Mouse (Mus musculus) stomach, embryonic 16.5 days (tissue): ENCODE measurements around the gene Hsf4. TPM values are rescaled to one million over a fixed set of nuclear protein-coding genes. Genes with fewer than 3 reads are reported as not detected.
"Not testable (repeated sequence)": the region's sequence is repeated elsewhere in the genome, so short reads cannot be mapped to it uniquely, and the experiment has no call there.

Experiments
- ATAC-seq: fragments of 200-750 bp; cut with Nextera tagmentation; 2 replicates; pipeline ENCODE4 v1.8.0; 2017; ENCODE audit warnings: moderate number of reproducible peaks, moderate TSS enrichment; ENCODE audit not compliant: insufficient read depth, low FRiP score
- H3K27ac ChIP-seq: fragments of 300-500 bp; sonication (generic); 2 replicates; pipeline ENCODE4 v1.5.1; 2014; ENCODE audit warnings: low read length
- H3K27me3 ChIP-seq: fragments of 300-500 bp; sonication (generic); 2 replicates; pipeline ENCODE4 v1.6.1; 2014; ENCODE audit warnings: low read length, control low read depth, mixed read lengths; ENCODE audit not compliant: control insufficient read depth, insufficient read depth
- H3K36me3 ChIP-seq: fragments of 300-500 bp; sonication (generic); 2 replicates; pipeline ENCODE4 v1.6.1; 2014; ENCODE audit warnings: low read length; ENCODE audit not compliant: control insufficient read depth, insufficient read depth
- H3K4me1 ChIP-seq: fragments of 300-500 bp; sonication (generic); 2 replicates; pipeline ENCODE4 v1.6.1; 2014; ENCODE audit warnings: low read length, control low read depth, mixed read lengths; ENCODE audit not compliant: control insufficient read depth, insufficient read depth
- H3K4me2 ChIP-seq: fragments of 300-500 bp; sonication (generic); 2 replicates; pipeline ENCODE4 v1.6.1; 2014; ENCODE audit warnings: low read depth, low read length, mixed read lengths
- H3K4me3 ChIP-seq: fragments of 300-500 bp; sonication (generic); replicated peaks from 2 replicates; pipeline ENCODE4 v1.5.1; 2014; ENCODE audit warnings: mild to moderate bottlenecking, low read length
- H3K9ac ChIP-seq: fragments of 300-500 bp; sonication (generic); 2 replicates; pipeline ENCODE4 v1.6.1; 2014; ENCODE audit warnings: low read length
- H3K9me3 ChIP-seq: fragments of 300-500 bp; sonication (generic); replicated peaks from 2 replicates; pipeline ENCODE4 v1.6.1; 2016; ENCODE audit warnings: low read length, control low read depth; ENCODE audit not compliant: control insufficient read depth
- WGBS: fragments of 180-500 bp; shearing (Covaris S2); extraction: QIAGEN DNeasy Blood & Tissue Kit; methylation state at CpG from one replicate; pipeline ENCODE4 v1.1.7; 2014; 5-methylcytosine and 5-hydroxymethylcytosine counted together
- polyA plus RNA-seq: library from polyadenylated mRNA; unstranded; fragments of >200 nt; fragmentation: Nextera tagmentation; extraction: Ambion mirVana; gene quantifications from 2 replicates; pipeline ENCODE4 v1.2.1, GENCODE M21; 2015

Hsf4 gene
- polyA plus RNA-seq, result not detected in 2 replicates

- no peaks in the 10 kb centered on the region for H3K36me3 ChIP-seq
- ATAC-seq, result peak; percentile 58; the same call in 1 of the 2 replicates
- H3K9ac ChIP-seq, result peak within 1 kb of the TSS; percentile 61
- H3K27me3 ChIP-seq, result peaks cover 74% of the 10 kb centered on the region
- H3K4me1 ChIP-seq, result peaks cover 33% of the 10 kb centered on the region
- no peaks in the 10 kb centered on the region for H3K9me3 ChIP-seq
- peak within 1 kb of the TSS; percentile 49 for H3K4me3 ChIP-seq
- WGBS, result under 1% methylated on average over 42 of the region's 42 CpGs
- H3K4me2 ChIP-seq, result peak within 1 kb of the TSS; percentile 69
- H3K27ac ChIP-seq, result no peak within 1 kb of the TSS
Measured at GRCm38 (mm10) chr8:105269461-105269947, at the start of gene Hsf4. TSS of gene Hsf4 (plus strand) at chr8:105269801.

GRCm38 (mm10) chr8:105223850-105224249, 45.8 kb upstream of the Hsf4 start:
- Histone ChIP-seq H3K9ac (no peak overlapping the region), H3K9me3 (no peaks in the 10 kb centered on the region), H3K27me3 (no peaks in the 10 kb centered on the region), H3K27ac (peak overlapping the region; percentile 77; the same call in 1 of the 2 replicates), H3K4me3 (no peak overlapping the region), H3K4me2 (no peak overlapping the region; the same call in 1 of the 2 replicates), H3K4me1 (peaks cover 21% of the 10 kb centered on the region), H3K36me3 (no peaks in the 10 kb centered on the region)
- ATAC-seq, result no peak
- 80% methylated on average over 7 of the region's 7 CpGs for WGBS

GRCm38 (mm10) chr8:105224413-105225271, 45.0 kb upstream of the Hsf4 start, which contains the start of gene D230025D16Rik:
TSS of gene D230025D16Rik (plus strand) at chr8:105225145.
- peak; percentile 92 for ATAC-seq
- no peaks in the 10 kb centered on the region for H3K27me3 ChIP-seq
- WGBS, result 3% methylated on average over 34 of the region's 34 CpGs

GRCm38 (mm10) chr8:105225272-105225593, 44.4 kb upstream of the Hsf4 start:
- no peaks in the 10 kb centered on the region for H3K36me3 ChIP-seq
- H3K9ac ChIP-seq, result peak overlapping the region; percentile 92
- WGBS, result 1% methylated on average over 27 of the region's 27 CpGs
- H3K27ac ChIP-seq, result peak overlapping the region; percentile 90
- H3K4me1 ChIP-seq, result peaks cover 21% of the 10 kb centered on the region
- H3K4me2 ChIP-seq, result peak overlapping the region; percentile 62
- H3K9me3 ChIP-seq, result no peaks in the 10 kb centered on the region
- no peak for ATAC-seq
- H3K27me3 ChIP-seq, result no peaks in the 10 kb centered on the region
- H3K4me3 ChIP-seq, result peak overlapping the region; percentile 97

More at GRCm38 (mm10) chr8:105224413-105225271, 45.0 kb upstream of the Hsf4 start, which contains the start of gene D230025D16Rik:
- peak within 1 kb of the TSS; percentile 92 for H3K9ac ChIP-seq
- peaks cover 21% of the 10 kb centered on the region for H3K4me1 ChIP-seq
- no peaks in the 10 kb centered on the region for H3K9me3 ChIP-seq
- peak within 1 kb of the TSS; percentile 90 for H3K27ac ChIP-seq
- peak within 1 kb of the TSS; percentile 62 for H3K4me2 ChIP-seq
- no peaks in the 10 kb centered on the region for H3K36me3 ChIP-seq
- H3K4me3 ChIP-seq, result peak within 1 kb of the TSS; percentile 97

- H3K9me3 ChIP-seq, result no peaks in the 10 kb centered on the region
- H3K9ac ChIP-seq, result peak overlapping the region; percentile 92
- peak overlapping the region; percentile 62 for H3K4me2 ChIP-seq
- no peaks in the 10 kb centered on the region for H3K27me3 ChIP-seq
- H3K36me3 ChIP-seq, result no peaks in the 10 kb centered on the region
- peak; percentile 25; the same call in 1 of the 2 replicates for ATAC-seq
- peak overlapping the region; percentile 90 for H3K27ac ChIP-seq
- peaks cover 21% of the 10 kb centered on the region for H3K4me1 ChIP-seq
- H3K4me3 ChIP-seq, result peak overlapping the region; percentile 97
- 10% methylated on average over 6 of the region's 6 CpGs for WGBS
Measured at GRCm38 (mm10) chr8:105225917-105226316, 43.7 kb upstream of the Hsf4 start.

GRCm38 (mm10) chr8:105231503-105232320, 37.9 kb upstream of the Hsf4 start:
- Histone ChIP-seq H3K4me3 (no peak overlapping the region), H3K9me3 (no peaks in the 10 kb centered on the region), H3K27ac (no peak overlapping the region), H3K9ac (no peak overlapping the region), H3K27me3 (no peaks in the 10 kb centered on the region), H3K4me2 (no peak overlapping the region), H3K36me3 (no peaks in the 10 kb centered on the region), H3K4me1 (0 out of 2 replicates have a peak, but pooled peaks cover 9% of the 10 kb centered on the region)
- no peak for ATAC-seq
- 77% methylated on average over 12 of the region's 12 CpGs for WGBS

GRCm38 (mm10) chr8:105232321-105232693, 37.3 kb upstream of the Hsf4 start:
- ATAC-seq, H3K9me3 ChIP-seq, H3K9ac ChIP-seq, H3K27me3 ChIP-seq, H3K4me2 ChIP-seq, H3K36me3 ChIP-seq, H3K27ac ChIP-seq, H3K4me1 ChIP-seq, H3K4me3 ChIP-seq: not testable (repeated sequence)
- 91% methylated on average over 4 of the region's 4 CpGs for WGBS

GRCm38 (mm10) chr8:105233126-105233935, 36.3 kb upstream of the Hsf4 start:
- Histone ChIP-seq H3K27me3 (no peaks in the 10 kb centered on the region), H3K36me3 (no peaks in the 10 kb centered on the region), H3K4me3 (no peak overlapping the region), H3K27ac (no peak overlapping the region), H3K9me3 (no peaks in the 10 kb centered on the region), H3K4me1 (0 out of 2 replicates have a peak, but pooled peaks cover 3% of the 10 kb centered on the region), H3K9ac (no peak overlapping the region), H3K4me2 (no peak overlapping the region)
- no peak for ATAC-seq
- WGBS, result 17% methylated on average over 1 of the region's 1 CpGs
